Mouse (Mus musculus): ENCODE measurements at regions not wholly inside any gene's neighbourhood (a gene's known extent, or its start where the extent isn't known, plus 50 kb on each side); places are given as distances from the start of the nearest gene placed in this dataset.

- DNase-seq (ENCODE audit: low read depth, low spot score): no peak
These were observed 57.0 kb upstream of the Gnaq start for GRCm38 (mm10) chr19:16075512-16076086.

- DNase-seq (ENCODE audit: low read depth, low spot score): no peak
These were observed 57.6 kb upstream of the Gnaq start for GRCm38 (mm10) chr19:16075026-16075425.

- no peak for DNase-seq (ENCODE audit: low read depth, low spot score)
These were observed 65.3 kb upstream of the Gnaq start for GRCm38 (mm10) chr19:16067314-16067713.

- DNase-seq (ENCODE audit: low read depth, low spot score): no peak
These were observed 67.7 kb upstream of the Gnaq start for GRCm38 (mm10) chr19:16064911-16065310.

- DNase-seq (ENCODE audit: low read depth, low spot score): peak; percentile 88
These were observed 68.6 kb upstream of the Gnaq start for GRCm38 (mm10) chr19:16063916-16064580.

- DNase-seq (ENCODE audit: low read depth, low spot score): no peak
These were observed 69.1 kb upstream of the Gnaq start for GRCm38 (mm10) chr19:16063533-16063915.

- DNase-seq (ENCODE audit: low read depth, low spot score): no peak
These were observed 70.8 kb upstream of the Gnaq start for GRCm38 (mm10) chr19:16061821-16062220.

- DNase-seq (ENCODE audit: low read depth, low spot score): no peak
These were observed 73.6 kb upstream of the Gnaq start for GRCm38 (mm10) chr19:16059026-16059425.

GRCm38 (mm10) chr19:16050220-16051055, 65.6 kb upstream of the Cep78 start:
- peak; percentile 86 for DNase-seq (ENCODE audit: low read depth, low spot score)

- no peak for DNase-seq (ENCODE audit: low read depth, low spot score)
These were observed 64.9 kb upstream of the Cep78 start for GRCm38 (mm10) chr19:16049646-16050045.

- no peak for DNase-seq (ENCODE audit: low read depth, low spot score)
These were observed 62.2 kb upstream of the Cep78 start for GRCm38 (mm10) chr19:16046977-16047376.

- no peak for DNase-seq (ENCODE audit: low read depth, low spot score)
These were observed 60.5 kb upstream of the Cep78 start for GRCm38 (mm10) chr19:16045261-16045660.

- DNase-seq (ENCODE audit: low read depth, low spot score): no peak
These were observed 59.4 kb upstream of the Cep78 start for GRCm38 (mm10) chr19:16044169-16044568.

GRCm38 (mm10) chr19:16043007-16043406, 58.2 kb upstream of the Cep78 start:
- peak; percentile 12 for DNase-seq (ENCODE audit: low read depth, low spot score)

GRCm38 (mm10) chr19:16041891-16042290, 57.1 kb upstream of the Cep78 start:
- DNase-seq (ENCODE audit: low read depth, low spot score): no peak

GRCm38 (mm10) chr19:16037806-16038205, 53.0 kb upstream of the Cep78 start:
- no peak for DNase-seq (ENCODE audit: low read depth, low spot score)

Measured in brain, adult 2 months (tissue).